Mouse (Mus musculus) cortical plate, adult 2 months (tissue): ENCODE measurements around the gene 4930539E08Rik. TPM values are rescaled to one million over a fixed set of nuclear protein-coding genes. Genes with fewer than 3 reads are reported as not detected.

Experiments
- H3K27ac ChIP-seq: fragments of 200-500 bp; 2 replicates; pipeline ENCODE4 v1.5.1; 2012; ENCODE audit warnings: low read length, control low read depth, inconsistent platforms; ENCODE audit not compliant: insufficient read depth
- H3K4me1 ChIP-seq: fragments of 200-500 bp; 2 replicates; pipeline ENCODE4 v1.6.1; 2011; ENCODE audit warnings: low read length; ENCODE audit not compliant: control insufficient read depth, insufficient read depth
- H3K4me3 ChIP-seq: fragments of 200-500 bp; 2 replicates; pipeline ENCODE4 v1.5.1; 2011; ENCODE audit warnings: mild to moderate bottlenecking, low read length, control low read depth; ENCODE audit not compliant: insufficient read depth
- CTCF ChIP-seq: fragments of 200-500 bp; IDR thresholded peaks from 2 replicates; pipeline ENCODE4 v1.5.1; 2011; ENCODE audit warnings: mild to moderate bottlenecking, control low read depth, low read length; ENCODE audit not compliant: insufficient read depth; ENCODE audit errors: extremely low read depth
- POLR2A ChIP-seq: fragments of 200-500 bp; IDR thresholded peaks from 2 replicates; pipeline ENCODE4 v1.6.1; 2011; ENCODE audit warnings: mild to moderate bottlenecking, low read length, control low read depth; ENCODE audit not compliant: insufficient read depth; ENCODE audit errors: extremely low read depth
- polyA plus RNA-seq: library from polyadenylated mRNA; depleted of rRNA; stranded (reverse); fragments of >200 nt; gene quantifications from 2 replicates; pipeline ENCODE4 v1.2.3, GENCODE M21; 2012

The 4930539E08Rik gene
- polyA plus RNA-seq, 1 experiment, result 7.6 TPM

- no peaks in the 10 kb centered on the region for H3K4me1 ChIP-seq
- H3K4me3 ChIP-seq, result no peak overlapping the region
- H3K27ac ChIP-seq, result no peak overlapping the region
- no peak for TF ChIP-seq CTCF
- 0 out of 2 replicates have a peak, but pooled peaks have one; percentile 24 for TF ChIP-seq POLR2A
Measured at GRCm38 (mm10) chr17:28882316-28882715, 32.8 kb downstream of the 4930539E08Rik start.

GRCm38 (mm10) chr17:28879931-28880391 lies 35.2 kb downstream of the 4930539E08Rik start:
- Histone ChIP-seq H3K27ac (no peak overlapping the region), H3K4me1 (peaks cover 6% of the 10 kb centered on the region), H3K4me3 (no peak overlapping the region)
- TF ChIP-seq CTCF, result peak; percentile 81
- TF ChIP-seq POLR2A, result no peak

GRCm38 (mm10) chr17:28876821-28877220 lies 38.3 kb downstream of the 4930539E08Rik start:
- no peak overlapping the region for H3K27ac ChIP-seq
- peak overlapping the region; percentile 3; the same call in 1 of the 2 replicates for H3K4me3 ChIP-seq
- peaks cover 7% of the 10 kb centered on the region for H3K4me1 ChIP-seq
- peak; percentile 29 for TF ChIP-seq CTCF
- no peak for TF ChIP-seq POLR2A

- Histone ChIP-seq H3K4me3 (peak overlapping the region; percentile 3; the same call in 1 of the 2 replicates), H3K27ac (no peak overlapping the region), H3K4me1 (peaks cover 7% of the 10 kb centered on the region)
- no peak for TF ChIP-seq POLR2A
- TF ChIP-seq CTCF, result no peak
Measured at GRCm38 (mm10) chr17:28876331-28876730, 38.8 kb downstream of the 4930539E08Rik start.

GRCm38 (mm10) chr17:28875316-28875715 lies 39.8 kb downstream of the 4930539E08Rik start:
- peaks cover 7% of the 10 kb centered on the region for H3K4me1 ChIP-seq
- no peak overlapping the region for H3K4me3 ChIP-seq
- peak overlapping the region; percentile 66 for H3K27ac ChIP-seq
- TF ChIP-seq CTCF (no peak), POLR2A (peak; percentile 84)

- Histone ChIP-seq H3K27ac (peak overlapping the region; percentile 66), H3K4me1 (peaks cover 7% of the 10 kb centered on the region), H3K4me3 (no peak overlapping the region)
- TF ChIP-seq POLR2A, result no peak
Measured at GRCm38 (mm10) chr17:28874825-28875224, 40.3 kb downstream of the 4930539E08Rik start.

- peak overlapping the region; percentile 72 for H3K27ac ChIP-seq
Measured at GRCm38 (mm10) chr17:28874216-28874615, 40.9 kb downstream of the 4930539E08Rik start.

GRCm38 (mm10) chr17:28872322-28872721 lies 42.8 kb downstream of the 4930539E08Rik start:
- Histone ChIP-seq H3K27ac (no peak overlapping the region), H3K4me1 (peaks cover 10% of the 10 kb centered on the region), H3K4me3 (no peak overlapping the region)
- TF ChIP-seq POLR2A, result no peak
- TF ChIP-seq CTCF, result no peak

More at GRCm38 (mm10) chr17:28874216-28874615, 40.9 kb downstream of the 4930539E08Rik start:
- TF ChIP-seq POLR2A (no peak), CTCF (no peak)
- Histone ChIP-seq H3K4me3 (no peak overlapping the region), H3K4me1 (peaks cover 8% of the 10 kb centered on the region)

- Histone ChIP-seq H3K4me1 (peaks cover 10% of the 10 kb centered on the region), H3K27ac (no peak overlapping the region), H3K4me3 (no peak overlapping the region)
- TF ChIP-seq CTCF (no peak), POLR2A (no peak)
Measured at GRCm38 (mm10) chr17:28871831-28872230, 43.3 kb downstream of the 4930539E08Rik start.

- no peak for TF ChIP-seq CTCF
- TF ChIP-seq POLR2A, result no peak
- Histone ChIP-seq H3K4me3 (no peak overlapping the region), H3K4me1 (peaks cover 6% of the 10 kb centered on the region; the same call in 1 of the 2 replicates), H3K27ac (no peak overlapping the region)
Measured at GRCm38 (mm10) chr17:28870435-28870834, 44.7 kb downstream of the 4930539E08Rik start.
